Mouse (Mus musculus): Measurements from ENCODE around the gene Parp11. TPM values are rescaled to one million over a fixed set of nuclear protein-coding genes. Genes with fewer than 3 reads are reported as not detected.

The Parp11 gene
- polyA plus RNA-seq, 1 experiment from 2014 or later = 33.4 TPM

GRCm38 (mm10) chr6:127433886-127434647, 12.6 kb upstream of the Parp11 start:
- Histone ChIP-seq H3K4me3 (no peak overlapping the region), H3K9me3 (no peaks in the 10 kb centered on the region), H3K36me3 (replicated peaks) (no peaks in the 10 kb centered on the region), H3K4me1 (no peaks in the 10 kb centered on the region), H3K27me3 (replicated peaks; ENCODE audit: low read depth, poor library complexity, severe bottlenecking) (no peaks in the 10 kb centered on the region), H3K27ac (replicated peaks) (no peak overlapping the region)
- no peak for DNase-seq (ENCODE audit: low spot score)
- 82% methylated on average over 9 of the region's 9 CpGs for WGBS

- no peak overlapping the region for H3K27ac ChIP-seq (replicated peaks)
- H3K4me3 ChIP-seq = no peak overlapping the region
- no peaks in the 10 kb centered on the region for H3K9me3 ChIP-seq
- H3K36me3 ChIP-seq (replicated peaks) = no peaks in the 10 kb centered on the region
- WGBS = 88% methylated on average over 4 of the region's 4 CpGs
- peaks cover 2% of the 10 kb centered on the region; the same call in 1 of the 2 replicates for H3K27me3 ChIP-seq (replicated peaks; ENCODE audit: low read depth, poor library complexity, severe bottlenecking)
- no peaks in the 10 kb centered on the region for H3K4me1 ChIP-seq
- no peak for DNase-seq (ENCODE audit: low spot score)
These were observed 12.0 kb upstream of the Parp11 start for GRCm38 (mm10) chr6:127434648-127434984.

DNA sequence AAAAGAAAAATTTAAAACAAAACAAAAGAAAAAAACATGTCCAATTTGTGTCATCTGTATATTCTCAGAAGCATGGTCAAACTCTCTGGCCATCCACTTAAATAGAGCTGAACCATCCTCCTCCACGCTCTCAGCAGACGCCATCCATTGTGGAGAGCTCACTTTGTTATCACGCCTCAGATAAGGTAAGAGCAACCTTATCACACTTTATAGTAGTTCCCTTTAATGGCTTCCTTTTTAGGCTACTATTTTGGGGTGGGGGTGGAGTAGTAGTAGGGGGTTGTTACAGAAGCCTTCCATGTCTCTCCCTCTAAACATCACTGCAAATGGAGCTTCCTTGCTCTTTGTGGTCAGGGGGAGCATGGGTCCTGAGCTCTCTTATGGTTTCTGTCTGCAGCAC, 7.6 kb upstream of the Parp11 start:
- 95% methylated on average over 3 of the region's 3 CpGs for WGBS
- H3K27me3 ChIP-seq (replicated peaks; ENCODE audit: low read depth, poor library complexity, severe bottlenecking) = peaks cover 8% of the 10 kb centered on the region
- no peaks in the 10 kb centered on the region for H3K9me3 ChIP-seq
- no peak overlapping the region for H3K27ac ChIP-seq (replicated peaks)
- no peak for DNase-seq (ENCODE audit: low spot score)
- H3K4me3 ChIP-seq = no peak overlapping the region
- H3K4me1 ChIP-seq = peaks cover 12% of the 10 kb centered on the region
- no peaks in the 10 kb centered on the region for H3K36me3 ChIP-seq (replicated peaks)

DNA sequence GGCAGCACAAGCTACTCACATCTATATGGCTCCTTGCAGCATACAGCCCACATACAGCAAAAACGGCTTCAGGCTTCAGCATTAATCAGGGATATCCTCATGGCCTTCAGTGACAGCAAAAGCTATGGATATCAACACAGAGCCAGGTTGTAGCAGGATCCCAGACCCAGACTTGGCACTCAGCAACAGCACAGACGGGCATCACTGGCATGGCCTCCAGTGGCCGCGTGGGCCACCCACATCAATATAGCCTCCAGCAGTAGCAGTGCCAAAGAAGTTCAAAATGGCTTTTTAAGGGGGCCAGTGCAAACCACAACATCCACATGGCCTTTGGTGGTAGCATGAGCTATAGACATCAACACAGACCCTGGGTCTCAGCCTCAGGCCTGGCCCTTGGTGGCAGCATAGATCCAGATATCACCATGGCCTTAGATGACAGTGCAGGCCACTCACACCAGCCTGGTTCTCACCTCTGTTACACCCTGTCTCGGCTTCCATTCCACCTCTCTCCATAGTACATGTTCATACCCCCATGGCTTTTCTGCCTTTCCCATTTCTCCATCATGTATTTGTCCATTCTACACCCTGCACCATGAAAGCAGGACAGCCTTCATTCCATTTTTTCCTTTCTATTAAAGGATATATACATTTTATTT, 7.0 kb upstream of the Parp11 start:
- H3K27ac ChIP-seq (replicated peaks) = no peak overlapping the region
- peaks cover 15% of the 10 kb centered on the region for H3K4me1 ChIP-seq
- WGBS = 88% methylated on average over 5 of the region's 5 CpGs
- no peak for DNase-seq (ENCODE audit: low spot score)
- no peaks in the 10 kb centered on the region for H3K9me3 ChIP-seq
- H3K4me3 ChIP-seq = no peak overlapping the region
- no peaks in the 10 kb centered on the region for H3K36me3 ChIP-seq (replicated peaks)
- peaks cover 8% of the 10 kb centered on the region for H3K27me3 ChIP-seq (replicated peaks; ENCODE audit: low read depth, poor library complexity, severe bottlenecking)

- H3K4me1 ChIP-seq = peaks cover 15% of the 10 kb centered on the region
These were observed 6.1 kb upstream of the Parp11 start for GRCm38 (mm10) chr6:127440416-127441104.

GRCm38 (mm10) chr6:127442584-127442983, 4.1 kb upstream of the Parp11 start:
- 62% methylated on average over 4 of the region's 4 CpGs for WGBS
- DNase-seq (ENCODE audit: low spot score) = no peak
- H3K27ac ChIP-seq (replicated peaks) = no peak overlapping the region
- H3K4me3 ChIP-seq = no peak overlapping the region
- H3K36me3 ChIP-seq (replicated peaks) = no peaks in the 10 kb centered on the region
- H3K27me3 ChIP-seq (replicated peaks; ENCODE audit: low read depth, poor library complexity, severe bottlenecking) = peaks cover 20% of the 10 kb centered on the region
- H3K9me3 ChIP-seq = no peaks in the 10 kb centered on the region
- peaks cover 15% of the 10 kb centered on the region for H3K4me1 ChIP-seq

More at GRCm38 (mm10) chr6:127440416-127441104, 6.1 kb upstream of the Parp11 start:
- H3K9me3 ChIP-seq = no peaks in the 10 kb centered on the region
- H3K27ac ChIP-seq (replicated peaks) = no peak overlapping the region
- 54% methylated on average over 14 of the region's 14 CpGs for WGBS
- no peak overlapping the region for H3K4me3 ChIP-seq
- peaks cover 8% of the 10 kb centered on the region for H3K27me3 ChIP-seq (replicated peaks; ENCODE audit: low read depth, poor library complexity, severe bottlenecking)
- no peak for DNase-seq (ENCODE audit: low spot score)
- H3K36me3 ChIP-seq (replicated peaks) = no peaks in the 10 kb centered on the region

DNA sequence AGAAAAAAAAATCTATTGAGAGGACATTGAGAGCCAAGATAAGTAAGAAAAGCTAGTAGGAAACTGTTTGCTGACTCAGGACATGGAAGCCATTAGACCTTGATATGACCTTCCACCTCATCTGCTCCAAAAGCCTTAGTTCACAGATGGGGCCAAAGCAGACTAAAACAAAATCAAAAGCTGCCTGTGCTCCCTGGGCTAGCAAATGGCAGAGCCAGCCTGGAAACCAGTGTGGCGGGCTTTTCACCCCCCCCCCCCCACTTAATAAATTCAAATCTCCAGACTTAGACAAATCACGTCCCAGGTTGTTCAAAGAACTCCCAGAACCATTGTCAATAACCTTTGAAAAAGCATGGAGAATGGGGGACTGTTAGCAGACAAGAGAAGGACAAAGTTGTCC, 2.7 kb upstream of the Parp11 start:
- DNase-seq (ENCODE audit: low spot score) = no peak
- peaks cover 32% of the 10 kb centered on the region for H3K27me3 ChIP-seq (replicated peaks; ENCODE audit: low read depth, poor library complexity, severe bottlenecking)
- 33% methylated on average over 2 of the region's 2 CpGs for WGBS
- peaks cover 16% of the 10 kb centered on the region for H3K4me1 ChIP-seq
- H3K36me3 ChIP-seq (replicated peaks) = no peaks in the 10 kb centered on the region
- H3K4me3 ChIP-seq = no peak overlapping the region
- H3K27ac ChIP-seq (replicated peaks) = no peak overlapping the region
- H3K9me3 ChIP-seq = no peaks in the 10 kb centered on the region

GRCm38 (mm10) chr6:127444466-127444865, 2.2 kb upstream of the Parp11 start:
- Histone ChIP-seq H3K36me3 (replicated peaks) (no peaks in the 10 kb centered on the region), H3K27ac (replicated peaks) (no peak overlapping the region), H3K9me3 (no peaks in the 10 kb centered on the region), H3K4me1 (peaks cover 22% of the 10 kb centered on the region), H3K4me3 (no peak overlapping the region), H3K27me3 (replicated peaks; ENCODE audit: low read depth, poor library complexity, severe bottlenecking) (peaks cover 32% of the 10 kb centered on the region)
- no peak for DNase-seq (ENCODE audit: low spot score)
- WGBS = 70% methylated on average over 4 of the region's 4 CpGs

- Histone ChIP-seq H3K9me3 (no peaks in the 10 kb centered on the region), H3K27me3 (replicated peaks; ENCODE audit: low read depth, poor library complexity, severe bottlenecking) (peaks cover 35% of the 10 kb centered on the region), H3K27ac (replicated peaks) (no peak overlapping the region), H3K36me3 (replicated peaks) (no peaks in the 10 kb centered on the region), H3K4me3 (no peak overlapping the region), H3K4me1 (peaks cover 25% of the 10 kb centered on the region)
- WGBS = 71% methylated on average over 10 of the region's 10 CpGs
- no peak for DNase-seq (ENCODE audit: low spot score)
These were observed 1.2 kb downstream of the Parp11 start for GRCm38 (mm10) chr6:127447686-127448460.

- Histone ChIP-seq H3K27ac (replicated peaks) (0 out of 2 replicates have a peak overlapping the region, but pooled peaks have one; percentile 7), H3K9me3 (no peaks in the 10 kb centered on the region), H3K27me3 (replicated peaks; ENCODE audit: low read depth, poor library complexity, severe bottlenecking) (peaks cover 35% of the 10 kb centered on the region), H3K36me3 (replicated peaks) (no peaks in the 10 kb centered on the region), H3K4me1 (peaks cover 26% of the 10 kb centered on the region), H3K4me3 (no peak overlapping the region)
- WGBS = 69% methylated on average over 2 of the region's 2 CpGs
- no peak for DNase-seq (ENCODE audit: low spot score)
These were observed 2.2 kb downstream of the Parp11 start for GRCm38 (mm10) chr6:127448869-127449268.

DNA sequence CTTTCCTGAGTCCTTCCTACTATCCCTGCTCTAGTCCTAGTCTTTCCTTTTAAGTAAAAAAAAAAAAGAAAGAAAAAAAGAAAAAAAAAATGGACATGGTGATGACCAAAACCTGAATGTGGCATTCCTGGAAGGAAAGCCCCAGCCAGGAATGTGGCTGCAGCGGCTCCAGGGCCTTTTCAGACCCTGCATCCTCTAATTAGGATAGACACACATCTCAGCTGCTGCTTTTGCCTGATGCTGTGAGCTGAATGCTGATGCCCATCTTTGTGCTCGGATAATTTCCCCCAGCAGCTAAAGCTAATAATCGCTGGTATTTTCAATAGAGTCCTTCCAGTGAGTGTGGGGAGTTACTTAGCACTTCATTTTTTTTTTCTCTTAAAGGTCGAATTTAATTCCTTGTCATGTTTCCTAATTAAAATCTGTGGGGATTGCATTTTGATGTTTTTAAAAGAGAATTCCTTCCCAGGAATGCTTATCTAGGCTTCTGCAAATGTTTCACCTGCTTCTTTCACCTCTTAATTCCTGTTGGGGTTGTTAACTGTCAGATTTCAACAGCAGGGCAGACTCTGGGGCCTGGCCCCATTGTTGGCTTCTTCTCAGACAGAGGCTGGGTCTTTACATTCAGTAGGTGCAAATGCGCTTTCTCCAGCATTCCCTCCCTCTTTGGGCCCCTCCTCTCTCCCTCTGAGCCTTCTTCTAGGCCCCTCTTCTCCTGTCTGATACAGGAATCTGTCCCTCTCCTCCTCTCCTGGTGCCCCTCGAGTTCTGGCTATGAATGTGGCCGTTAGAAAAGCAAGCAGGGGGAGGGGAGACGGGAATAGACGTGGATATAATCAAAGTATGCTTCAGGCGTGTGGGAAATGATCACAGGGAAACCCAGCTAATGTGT, 3.1 kb downstream of the Parp11 start:
- Histone ChIP-seq H3K27ac (replicated peaks) (peak overlapping the region; percentile 74; the same call in 1 of the 2 replicates), H3K36me3 (replicated peaks) (no peaks in the 10 kb centered on the region), H3K4me3 (no peak overlapping the region), H3K4me1 (peaks cover 26% of the 10 kb centered on the region), H3K27me3 (replicated peaks; ENCODE audit: low read depth, poor library complexity, severe bottlenecking) (peaks cover 35% of the 10 kb centered on the region), H3K9me3 (no peaks in the 10 kb centered on the region)
- peak; percentile 34 for DNase-seq (ENCODE audit: low spot score)
- 28% methylated on average over 10 of the region's 10 CpGs for WGBS
